18 mouse cellular contexts compared by ENCODE assay signal in genomic region chr17:84235399-84235928, GRCm38 (mm10). TPM values are rescaled to one million over a fixed set of nuclear protein-coding genes. Genes with fewer than 3 reads are reported as not detected.
DNase-seq lines count a peak whose midpoint lies in the region; ATAC-seq and TF ChIP-seq lines count a peak whose summit lies in the region.
"Had no signal": no experiment of that assay in that cellular context is flagged by ENCODE, and none has a peak within 500 bp of the region (broad histone marks: within the 10 kb centered on the region; RNA-seq: fewer than 3 reads in every experiment).

No protein-coding gene starts in this region.

- no peak for TF ChIP-seq EP300 in lung, postnatal 0 days (IDR thresholded peaks at IDR 0.05)

- WGBS in lung, postnatal 0 days, result 60% methylated on average over 4 of the region's 4 CpGs
- 83% methylated on average over 4 of the region's 4 CpGs for WGBS in kidney, embryonic 14.5 days

- no peak overlapping the region for H3K4me2 ChIP-seq in lung, postnatal 0 days (replicated peaks; ENCODE audit: low read depth, low read length)
- H3K4me2 ChIP-seq in kidney, embryonic 14.5 days (replicated peaks; ENCODE audit: low read depth, low read length), result no peak overlapping the region
- H3K4me2 ChIP-seq: embryonic facial prominence, embryonic 13.5 days; limb, embryonic 15.5 days; midbrain, embryonic 12.5 days had no signal

- no peak overlapping the region for H3K27ac ChIP-seq in lung, postnatal 0 days (ENCODE audit: low read length)
- H3K27ac ChIP-seq in kidney, embryonic 14.5 days (ENCODE audit: low read depth, low read length), result no peak overlapping the region
- H3K27ac ChIP-seq: embryonic facial prominence, embryonic 13.5 days; limb, embryonic 15.5 days; midbrain, embryonic 12.5 days had no signal

- no peaks in the 10 kb centered on the region for H3K36me3 ChIP-seq in lung, postnatal 0 days (ENCODE audit: insufficient read depth, low read length)
- peaks cover 6% of the 10 kb centered on the region; the same call in 1 of the 2 replicates for H3K36me3 ChIP-seq in kidney, embryonic 14.5 days (ENCODE audit: control insufficient read depth, insufficient read depth, low read length)
- H3K36me3 ChIP-seq: midbrain, embryonic 12.5 days had no signal

- no peak for TF ChIP-seq CTCF in lung, postnatal 0 days (IDR thresholded peaks at IDR 0.05)

- no peak overlapping the region for H3K9ac ChIP-seq in lung, postnatal 0 days (replicated peaks; ENCODE audit: low read depth)
- no peak overlapping the region for H3K9ac ChIP-seq in kidney, embryonic 14.5 days (ENCODE audit: low read depth, low read length)
- H3K9ac ChIP-seq: embryonic facial prominence, embryonic 13.5 days; limb, embryonic 15.5 days; midbrain, embryonic 12.5 days had no signal

- H3K9me3 ChIP-seq in lung, postnatal 0 days (ENCODE audit: low read length), result no peaks in the 10 kb centered on the region
- H3K9me3 ChIP-seq in kidney, embryonic 14.5 days (ENCODE audit: control insufficient read depth, low read length), result no peaks in the 10 kb centered on the region
- H3K9me3 ChIP-seq: embryonic facial prominence, embryonic 13.5 days; limb, embryonic 15.5 days; midbrain, embryonic 12.5 days had no signal

- peak; percentile 65 for ATAC-seq in lung, postnatal 0 days
- ATAC-seq in megakaryocyte, adult 5-6 weeks (ENCODE audit: poor library complexity, severe bottlenecking), result peak; percentile 85
- ATAC-seq in kidney, embryonic 14.5 days (ENCODE audit: low FRiP score, low TSS enrichment), result no peak
- ATAC-seq: forebrain, embryonic 16.5 days had no signal

- no peak overlapping the region for H3K4me3 ChIP-seq in lung, postnatal 0 days (ENCODE audit: low read depth, low read length)
- no peak overlapping the region for H3K4me3 ChIP-seq in kidney, embryonic 14.5 days (ENCODE audit: low read length)
- H3K4me3 ChIP-seq: embryonic facial prominence, embryonic 13.5 days; limb, embryonic 15.5 days; midbrain, embryonic 12.5 days had no signal

- no peaks in the 10 kb centered on the region for H3K27me3 ChIP-seq in lung, postnatal 0 days (replicated peaks; ENCODE audit: insufficient read depth, low read length)
- H3K27me3 ChIP-seq in kidney, embryonic 14.5 days (ENCODE audit: control insufficient read depth, insufficient read depth, low read length), result no peaks in the 10 kb centered on the region
- H3K27me3 ChIP-seq: embryonic facial prominence, embryonic 13.5 days; limb, embryonic 15.5 days; midbrain, embryonic 12.5 days had no signal

- H3K4me1 ChIP-seq in lung, postnatal 0 days (ENCODE audit: insufficient read depth, low read depth, low read length), result peaks cover 2% of the 10 kb centered on the region; the same call in 1 of the 2 replicates
- H3K4me1 ChIP-seq in kidney, embryonic 14.5 days (ENCODE audit: control insufficient read depth, insufficient read depth, low read length), result no peaks in the 10 kb centered on the region
- H3K4me1 ChIP-seq: embryonic facial prominence, embryonic 13.5 days; limb, embryonic 15.5 days; midbrain, embryonic 12.5 days had no signal

- peak; percentile 91 for DNase-seq in heart, adult 11 months
- DNase-seq in heart, postnatal 4 days, result no peak
- DNase-seq in lung, postnatal 0 days (ENCODE audit: low spot score), result peak; percentile 63
- DNase-seq in lung, postnatal 36 days, result no peak
- DNase-seq in fibroblast of lung, adult 2 months (ENCODE audit: low read depth), result peak; percentile 21
- no peak for DNase-seq in right cerebral cortex, adult 2 months (ENCODE audit: low spot score in 2 of 2)
- DNase-seq: adrenal gland, adult 2 months; cerebellum, postnatal 10 days; kidney, adult 9 months; layer of hippocampus, postnatal 36 days; lung, postnatal 10 days; right cerebral cortex, adult 18-20 months had no signal

RNA-seq across cellular contexts. Expression of gene Zfp36l2, which starts 47.7 kb away (rescaled TPM):
- 10 to 100 TPM; 37.0 to 41.0 TPM for total RNA-seq in heart, postnatal 4 days (2021)
- polyA plus RNA-seq in lung, postnatal 0 days (2015; fragmentation: Nextera tagmentation; extraction: Ambion mirVana), result 15.6 and 17.5 TPM in 2 replicates
- 316 and 357 TPM in 2 replicates for total RNA-seq in megakaryocyte, adult 5-6 weeks (2015)
- 121 and 168 TPM in 2 replicates for total RNA-seq in megakaryocyte, adult 5-6 weeks (2017)
- 22.5 and 24.3 TPM in 2 replicates for polyA plus RNA-seq in kidney, embryonic 14.5 days (2014; fragmentation: Nextera tagmentation; extraction: Ambion mirVana)

Comparison
In these comparisons a context has a peak if more than half of its experiments do, and no peak if none do; other contexts are left out.
1. DNase-seq: peak in heart, adult 11 months (single experiment), lung, postnatal 0 days (single experiment) and fibroblast of lung, adult 2 months (single experiment); none in heart, postnatal 4 days (single experiment), lung, postnatal 36 days (single experiment) and right cerebral cortex, adult 2 months (0 of 2).